Mouse (Mus musculus) kidney, postnatal 36 days (tissue): ENCODE results near the gene Antxr2.

Source experiments
- DNase-seq, 2 experiments: peaks; one replicate each; pipeline ENCODE4 v3.0.0; 2021 to 2022; ENCODE audit warnings: mixed read lengths in 2 of 2

Gene Antxr2

GRCm38 (mm10) chr5:97986656-97987294, 44.1 kb downstream of the Antxr2 start:
- no peak for DNase-seq

- no peak for DNase-seq
Observed at GRCm38 (mm10) chr5:97983375-97983774, 47.5 kb downstream of the Antxr2 start.

- DNase-seq = no peak
Observed at GRCm38 (mm10) chr5:97980472-97980871, 50.4 kb downstream of the Antxr2 start.

- DNase-seq = no peak
Observed at GRCm38 (mm10) chr5:97973293-97973692, 57.5 kb downstream of the Antxr2 start.

GRCm38 (mm10) chr5:97972029-97972428, 58.8 kb downstream of the Antxr2 start:
- no peak for DNase-seq

GRCm38 (mm10) chr5:97971236-97971635, 59.6 kb downstream of the Antxr2 start:
- DNase-seq = no peak

GRCm38 (mm10) chr5:97967044-97967443, 63.8 kb downstream of the Antxr2 start:
- DNase-seq = no peak

GRCm38 (mm10) chr5:97966101-97966500, 64.7 kb downstream of the Antxr2 start:
- DNase-seq = no peak

- no peak for DNase-seq
Observed at GRCm38 (mm10) chr5:97964444-97964843, 66.4 kb downstream of the Antxr2 start.

GRCm38 (mm10) chr5:97962512-97962911, 68.3 kb downstream of the Antxr2 start:
- DNase-seq = no peak

- no peak for DNase-seq
Observed at GRCm38 (mm10) chr5:97961786-97962185, 69.1 kb downstream of the Antxr2 start.

GRCm38 (mm10) chr5:97959651-97960050, 71.2 kb downstream of the Antxr2 start:
- DNase-seq = no peak

GRCm38 (mm10) chr5:97959010-97959409, 71.8 kb downstream of the Antxr2 start:
- DNase-seq = no peak

- DNase-seq = no peak
Observed at GRCm38 (mm10) chr5:97957501-97957900, 73.3 kb downstream of the Antxr2 start.

GRCm38 (mm10) chr5:97954193-97954772, 76.6 kb downstream of the Antxr2 start:
- no peak for DNase-seq

GRCm38 (mm10) chr5:97953241-97953920, 77.5 kb downstream of the Antxr2 start:
- DNase-seq = no peak

- DNase-seq = no peak
Observed at GRCm38 (mm10) chr5:97947261-97947660, 83.6 kb downstream of the Antxr2 start.

GRCm38 (mm10) chr5:97946236-97946635, 84.6 kb downstream of the Antxr2 start:
- no peak for DNase-seq

GRCm38 (mm10) chr5:97935140-97936129, 95.4 kb downstream of the Antxr2 start:
- peak; percentile 4 to 48 for DNase-seq

- DNase-seq = no peak
Observed at GRCm38 (mm10) chr5:97917654-97918053, 113.2 kb downstream of the Antxr2 start.

- no peak for DNase-seq
Observed at GRCm38 (mm10) chr5:97914890-97915289, 116.0 kb downstream of the Antxr2 start.

- DNase-seq = no peak
Observed at GRCm38 (mm10) chr5:97913901-97914300, 116.9 kb downstream of the Antxr2 start.

- DNase-seq = no peak
Observed at GRCm38 (mm10) chr5:97907482-97907881, 123.4 kb downstream of the Antxr2 start.
